Mouse (Mus musculus): Measurements from ENCODE around the gene Olfr1033.
"Not testable (repeated sequence)": the region's sequence is repeated elsewhere in the genome, so short reads cannot be mapped to it uniquely, and the experiment has no call there.

GRCm38 (mm10) chr2:86020406-86020805, at the start of gene Olfr1033:
- not testable (repeated sequence) for TF ChIP-seq POLR2A (IDR thresholded peaks at IDR 0.05; ENCODE audit: control insufficient read depth, extremely low read depth, insufficient read depth, low read length, poor library complexity); CTCF (IDR thresholded peaks at IDR 0.05; ENCODE audit: borderline replicate concordance, control insufficient read depth, extremely low read depth, insufficient read depth, low read length, poor library complexity)

Measured in thymus, adult 2 months (tissue).